Mouse (Mus musculus): Measurements from ENCODE around the gene Mrpl10. TPM values are rescaled to one million over a fixed set of nuclear protein-coding genes. Genes with fewer than 3 reads are reported as not detected.

The Mrpl10 gene
- total and polyA plus RNA-seq, 2 experiments from 2014 or later, result 56.6 to 67.7 TPM

- DNase-seq (ENCODE audit: low spot score) (no peak), ATAC-seq (ENCODE audit: low FRiP score) (no peak)
- H3K9ac ChIP-seq (replicated peaks; ENCODE audit: low read length, poor library complexity, severe bottlenecking), result no peak overlapping the region
- H3K36me3 ChIP-seq (ENCODE audit: insufficient read depth, low read length), result no peaks in the 10 kb centered on the region
- no peaks in the 10 kb centered on the region for H3K4me1 ChIP-seq (ENCODE audit: insufficient read depth, low read length)
- H3K27ac ChIP-seq (ENCODE audit: low read depth, low read length), result no peak overlapping the region
- no peak overlapping the region for H3K4me3 ChIP-seq (ENCODE audit: low read depth, low read length)
- no peak overlapping the region for H3K4me2 ChIP-seq (ENCODE audit: low read depth, low read length, poor library complexity, severe bottlenecking)
- H3K9me3 ChIP-seq (ENCODE audit: low read length), result no peaks in the 10 kb centered on the region
- peaks cover 56% of the 10 kb centered on the region for H3K27me3 ChIP-seq (ENCODE audit: insufficient read depth, low read length)
- WGBS, result 25% methylated on average over 10 of the region's 10 CpGs
- no peak for TF ChIP-seq CTCF (IDR thresholded peaks at IDR 0.05)
These were observed 16.4 kb upstream of the Mrpl10 start for GRCm38 (mm10) chr11:97024977-97025376.

- ATAC-seq (ENCODE audit: low FRiP score), result peak; percentile 50; the same call in 1 of the 2 replicates
- 2% methylated on average over 17 of the region's 17 CpGs for WGBS
- Histone ChIP-seq H3K27me3 (ENCODE audit: insufficient read depth, low read length) (peaks cover 48% of the 10 kb centered on the region), H3K4me1 (ENCODE audit: insufficient read depth, low read length) (no peaks in the 10 kb centered on the region; the same call in 1 of the 2 replicates), H3K4me3 (ENCODE audit: low read depth, low read length) (no peak overlapping the region), H3K9me3 (ENCODE audit: low read length) (no peaks in the 10 kb centered on the region), H3K36me3 (ENCODE audit: insufficient read depth, low read length) (no peaks in the 10 kb centered on the region), H3K4me2 (ENCODE audit: low read depth, low read length, poor library complexity, severe bottlenecking) (peak overlapping the region; percentile 37), H3K27ac (ENCODE audit: low read depth, low read length) (no peak overlapping the region), H3K9ac (replicated peaks; ENCODE audit: low read length, poor library complexity, severe bottlenecking) (no peak overlapping the region)
- peak; percentile 97 for TF ChIP-seq CTCF (IDR thresholded peaks at IDR 0.05)
- peak; percentile 83 for DNase-seq (ENCODE audit: low spot score)
These were observed 15.5 kb upstream of the Mrpl10 start for GRCm38 (mm10) chr11:97025721-97026344.

GRCm38 (mm10) chr11:97029686-97030417 is 11.5 kb upstream of the Mrpl10 start, which contains the start of gene Scrn2:
Gene Scrn2 (plus strand): TSS chr11:97029938.
- Histone ChIP-seq H3K4me3 (ENCODE audit: low read depth, low read length) (peak within 1 kb of the TSS; percentile 63), H3K27me3 (ENCODE audit: insufficient read depth, low read length) (peaks cover 9% of the 10 kb centered on the region; the same call in 1 of the 2 replicates), H3K9ac (replicated peaks; ENCODE audit: low read length, poor library complexity, severe bottlenecking) (peak within 1 kb of the TSS; percentile 67), H3K4me1 (ENCODE audit: insufficient read depth, low read length) (no peaks in the 10 kb centered on the region; the same call in 1 of the 2 replicates), H3K27ac (ENCODE audit: low read depth, low read length) (peak within 1 kb of the TSS; percentile 69), H3K36me3 (ENCODE audit: insufficient read depth, low read length) (0 out of 2 replicates have a peak, but pooled peaks cover 2% of the 10 kb centered on the region), H3K9me3 (ENCODE audit: low read length) (no peaks in the 10 kb centered on the region), H3K4me2 (ENCODE audit: low read depth, low read length, poor library complexity, severe bottlenecking) (peak within 1 kb of the TSS; percentile 85)
- peak; percentile 86 for DNase-seq (ENCODE audit: low spot score)
- ATAC-seq (ENCODE audit: low FRiP score), result peak; percentile 55; the same call in 1 of the 2 replicates
- 0% methylated on average over 25 of the region's 25 CpGs for WGBS
- peak; percentile 90 for TF ChIP-seq CTCF (IDR thresholded peaks at IDR 0.05)

GRCm38 (mm10) chr11:97030426-97030825 is 10.9 kb upstream of the Mrpl10 start:
- TF ChIP-seq CTCF (IDR thresholded peaks at IDR 0.05), result no peak
- 0 out of 2 replicates have a peak, but pooled peaks cover 2% of the 10 kb centered on the region for H3K36me3 ChIP-seq (ENCODE audit: insufficient read depth, low read length)
- no peaks in the 10 kb centered on the region for H3K9me3 ChIP-seq (ENCODE audit: low read length)
- 0 out of 2 replicates have a peak overlapping the region, but pooled peaks have one; percentile 18 for H3K27ac ChIP-seq (ENCODE audit: low read depth, low read length)
- peak overlapping the region; percentile 67; the same call in 1 of the 2 replicates for H3K9ac ChIP-seq (replicated peaks; ENCODE audit: low read length, poor library complexity, severe bottlenecking)
- peaks cover 3% of the 10 kb centered on the region; the same call in 1 of the 2 replicates for H3K27me3 ChIP-seq (ENCODE audit: insufficient read depth, low read length)
- H3K4me3 ChIP-seq (ENCODE audit: low read depth, low read length), result peak overlapping the region; percentile 63
- DNase-seq (ENCODE audit: low spot score) (no peak), ATAC-seq (ENCODE audit: low FRiP score) (no peak)
- no peaks in the 10 kb centered on the region; the same call in 1 of the 2 replicates for H3K4me1 ChIP-seq (ENCODE audit: insufficient read depth, low read length)
- WGBS, result 22% methylated on average over 15 of the region's 15 CpGs
- peak overlapping the region; percentile 85 for H3K4me2 ChIP-seq (ENCODE audit: low read depth, low read length, poor library complexity, severe bottlenecking)

- no peak for DNase-seq (ENCODE audit: low spot score)
- Histone ChIP-seq H3K27me3 (ENCODE audit: insufficient read depth, low read length) (no peaks in the 10 kb centered on the region), H3K4me1 (ENCODE audit: insufficient read depth, low read length) (no peaks in the 10 kb centered on the region; the same call in 1 of the 2 replicates), H3K27ac (ENCODE audit: low read depth, low read length) (no peak overlapping the region), H3K9ac (replicated peaks; ENCODE audit: low read length, poor library complexity, severe bottlenecking) (no peak overlapping the region), H3K36me3 (ENCODE audit: insufficient read depth, low read length) (0 out of 2 replicates have a peak, but pooled peaks cover 2% of the 10 kb centered on the region), H3K4me3 (ENCODE audit: low read depth, low read length) (no peak overlapping the region), H3K4me2 (ENCODE audit: low read depth, low read length, poor library complexity, severe bottlenecking) (no peak overlapping the region), H3K9me3 (ENCODE audit: low read length) (no peaks in the 10 kb centered on the region)
- no peak for ATAC-seq (ENCODE audit: low FRiP score)
- WGBS, result 86% methylated on average over 12 of the region's 12 CpGs
- no peak for TF ChIP-seq CTCF (IDR thresholded peaks at IDR 0.05)
These were observed 9.4 kb upstream of the Mrpl10 start for GRCm38 (mm10) chr11:97031977-97032376.
